Mouse (Mus musculus) midbrain, embryonic 15.5 days (tissue): ENCODE data around the gene Pbx3. TPM values are rescaled to one million over a fixed set of nuclear protein-coding genes. Genes with fewer than 3 reads are reported as not detected.

Experiments used
- ATAC-seq: fragments of 200-750 bp; cut with Nextera tagmentation; replicated peaks from 2 replicates; pipeline ENCODE4 v1.8.0; 2017; ENCODE audit warnings: moderate TSS enrichment
- H3K27ac ChIP-seq: fragments of 300-500 bp; sonication (generic); 2 replicates; pipeline ENCODE4 v1.5.1; 2015; ENCODE audit warnings: mild to moderate bottlenecking, inconsistent platforms
- H3K27me3 ChIP-seq: fragments of 300-500 bp; sonication (generic); replicated peaks from 2 replicates; pipeline ENCODE4 v1.6.1; 2015; ENCODE audit warnings: inconsistent platforms
- H3K36me3 ChIP-seq: fragments of 300-500 bp; sonication (generic); replicated peaks from 2 replicates; pipeline ENCODE4 v1.6.1; 2015; ENCODE audit warnings: inconsistent platforms
- H3K4me1 ChIP-seq: fragments of 300-500 bp; sonication (generic); 2 replicates; pipeline ENCODE4 v1.6.1; 2015; ENCODE audit warnings: inconsistent platforms
- H3K4me2 ChIP-seq: fragments of 300-500 bp; sonication (generic); 2 replicates; pipeline ENCODE4 v1.6.1; 2015; ENCODE audit warnings: inconsistent platforms, mild to moderate bottlenecking, moderate library complexity
- H3K4me3 ChIP-seq: fragments of 300-500 bp; sonication (generic); 2 replicates; pipeline ENCODE4 v1.5.1; 2015; ENCODE audit warnings: mild to moderate bottlenecking, inconsistent platforms
- H3K9ac ChIP-seq: fragments of 300-500 bp; sonication (generic); 2 replicates; pipeline ENCODE4 v1.6.1; 2015; ENCODE audit warnings: mild to moderate bottlenecking, inconsistent platforms
- H3K9me3 ChIP-seq: fragments of 300-500 bp; sonication (generic); 2 replicates; pipeline ENCODE4 v1.6.1; 2016; ENCODE audit warnings: inconsistent platforms
- WGBS: fragments of 180-500 bp; shearing (Covaris S2); methylation state at CpG from one replicate; pipeline ENCODE4 v1.1.7; 2015; ENCODE audit warnings: mixed read lengths; 5-methylcytosine and 5-hydroxymethylcytosine counted together
- polyA plus RNA-seq: library from polyadenylated mRNA; unstranded; fragments of >200 nt; fragmentation: Nextera tagmentation; extraction: Ambion mirVana; gene quantifications from 2 replicates; pipeline ENCODE4 v1.2.1, GENCODE M21; 2015

Pbx3 gene
- polyA plus RNA-seq, 1 experiment from 2014 or later: 106 TPM

DNA sequence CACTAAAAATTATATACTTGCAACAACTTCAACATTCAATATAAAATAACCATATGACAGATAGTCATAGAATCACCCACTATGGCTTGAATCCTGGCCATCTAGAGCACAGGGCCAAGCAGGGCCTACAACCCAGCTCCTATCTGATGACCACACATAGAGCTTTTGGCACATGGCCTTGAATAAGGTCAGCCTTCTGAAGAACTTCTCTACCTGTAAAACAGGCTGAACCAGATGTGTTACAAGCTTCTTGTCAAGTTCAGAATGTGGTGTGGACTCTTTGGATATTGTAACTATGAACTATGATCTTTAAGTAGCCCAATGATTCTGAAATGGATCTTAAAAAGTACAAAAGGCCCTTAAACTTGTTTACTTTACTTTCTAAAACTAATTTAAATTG, 132.1 kb downstream of the Pbx3 start:
- Histone ChIP-seq H3K4me3 (no peak overlapping the region), H3K27me3 (no peaks in the 10 kb centered on the region), H3K9me3 (no peaks in the 10 kb centered on the region), H3K9ac (no peak overlapping the region), H3K36me3 (no peaks in the 10 kb centered on the region), H3K4me1 (peaks cover 27% of the 10 kb centered on the region), H3K4me2 (no peak overlapping the region), H3K27ac (no peak overlapping the region)
- no peak for ATAC-seq

DNA sequence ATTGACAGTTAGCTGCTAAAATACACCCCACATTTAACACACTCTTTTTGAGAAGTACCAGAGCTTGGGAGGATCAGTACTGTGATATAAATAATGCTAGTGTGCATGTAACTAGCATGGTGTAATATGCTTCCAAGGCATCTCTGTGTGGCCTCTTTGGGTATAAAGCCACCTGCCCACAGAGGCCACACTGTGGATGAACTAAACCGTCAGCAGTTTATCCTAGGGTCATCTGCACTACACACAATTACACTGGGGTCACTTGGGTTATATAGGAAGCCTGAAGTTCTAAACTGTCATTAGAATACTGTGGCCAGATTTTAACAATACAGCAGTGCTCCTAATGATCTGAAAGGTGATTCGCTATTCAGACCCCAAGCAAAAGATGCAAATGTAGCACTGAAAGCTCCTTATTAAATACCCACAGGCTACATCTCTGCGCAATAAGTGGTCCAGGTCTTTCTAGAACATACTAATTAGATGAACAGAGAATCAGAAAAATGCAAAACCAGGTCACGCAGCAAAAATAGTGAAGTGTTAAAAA, 133.6 kb downstream of the Pbx3 start:
- no peaks in the 10 kb centered on the region for H3K27me3 ChIP-seq
- no peak overlapping the region for H3K9ac ChIP-seq
- no peaks in the 10 kb centered on the region for H3K9me3 ChIP-seq
- peak overlapping the region; percentile 31 for H3K27ac ChIP-seq
- 30% methylated on average over 4 of the region's 4 CpGs for WGBS
- H3K4me1 ChIP-seq: peaks cover 33% of the 10 kb centered on the region
- ATAC-seq: peak; percentile 37; the same call in 1 of the 2 replicates
- H3K36me3 ChIP-seq: no peaks in the 10 kb centered on the region
- no peak overlapping the region for H3K4me2 ChIP-seq
- H3K4me3 ChIP-seq: no peak overlapping the region

DNA sequence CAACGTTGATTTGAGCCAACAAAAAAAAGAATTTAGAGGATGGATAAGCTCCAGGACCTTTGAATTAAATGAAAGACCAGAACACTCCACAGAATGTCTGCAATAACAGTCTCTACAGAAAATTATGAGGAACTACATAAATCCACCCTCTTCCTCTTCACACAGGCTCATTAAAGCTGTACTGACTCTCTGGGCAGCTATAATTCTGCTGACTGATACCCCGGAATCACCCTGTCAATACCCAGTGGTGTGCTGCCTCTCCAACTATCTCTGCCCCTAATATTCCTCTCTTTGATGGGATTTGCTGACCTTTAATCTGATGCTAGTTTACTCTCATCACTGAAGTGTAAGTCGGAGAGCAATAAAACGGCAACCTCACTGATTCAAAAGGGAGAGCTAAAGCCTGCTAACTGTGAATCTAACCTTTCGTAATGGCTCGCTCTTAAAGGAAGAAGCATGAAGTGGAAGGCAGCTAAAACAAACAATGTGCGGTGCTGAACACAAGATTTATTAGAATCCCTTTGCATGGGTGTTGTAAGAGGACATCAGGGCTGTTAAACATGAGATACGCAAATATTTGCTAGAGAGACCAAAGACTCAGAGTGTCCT, 137.4 kb downstream of the Pbx3 start:
- peaks cover 51% of the 10 kb centered on the region for H3K4me1 ChIP-seq
- H3K4me3 ChIP-seq: no peak overlapping the region
- peak overlapping the region; percentile 32 for H3K27ac ChIP-seq
- H3K9me3 ChIP-seq: no peaks in the 10 kb centered on the region
- no peaks in the 10 kb centered on the region for H3K27me3 ChIP-seq
- no peak for ATAC-seq
- H3K36me3 ChIP-seq: no peaks in the 10 kb centered on the region
- peak overlapping the region; percentile 24; the same call in 1 of the 2 replicates for H3K4me2 ChIP-seq
- WGBS: 24% methylated on average over 8 of the region's 8 CpGs
- H3K9ac ChIP-seq: no peak overlapping the region

DNA sequence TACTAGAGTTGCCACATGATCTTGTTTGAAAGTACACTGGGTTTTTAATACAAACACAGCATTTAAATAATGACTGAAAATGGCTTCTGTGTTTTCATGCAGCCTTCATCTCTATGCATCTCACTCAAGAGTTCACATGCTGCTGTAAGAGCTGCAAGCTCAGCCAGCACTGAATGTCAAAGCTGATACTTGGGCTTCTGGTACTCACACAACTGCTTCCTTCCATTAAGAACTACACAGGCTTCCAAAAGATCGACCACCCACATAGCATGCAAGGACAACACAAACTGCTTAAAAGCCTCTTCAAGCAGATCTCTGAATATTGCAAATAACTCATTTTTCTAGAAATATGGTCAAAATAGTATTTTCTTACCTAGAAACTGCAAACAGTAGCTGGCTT, 138.7 kb downstream of the Pbx3 start:
- Histone ChIP-seq H3K9me3 (no peaks in the 10 kb centered on the region), H3K27me3 (no peaks in the 10 kb centered on the region), H3K36me3 (no peaks in the 10 kb centered on the region), H3K4me3 (no peak overlapping the region), H3K4me1 (peaks cover 59% of the 10 kb centered on the region), H3K4me2 (no peak overlapping the region), H3K27ac (peak overlapping the region; percentile 41; the same call in 1 of the 2 replicates), H3K9ac (no peak overlapping the region)
- ATAC-seq: no peak
- WGBS: 43% methylated on average over 1 of the region's 1 CpGs

DNA sequence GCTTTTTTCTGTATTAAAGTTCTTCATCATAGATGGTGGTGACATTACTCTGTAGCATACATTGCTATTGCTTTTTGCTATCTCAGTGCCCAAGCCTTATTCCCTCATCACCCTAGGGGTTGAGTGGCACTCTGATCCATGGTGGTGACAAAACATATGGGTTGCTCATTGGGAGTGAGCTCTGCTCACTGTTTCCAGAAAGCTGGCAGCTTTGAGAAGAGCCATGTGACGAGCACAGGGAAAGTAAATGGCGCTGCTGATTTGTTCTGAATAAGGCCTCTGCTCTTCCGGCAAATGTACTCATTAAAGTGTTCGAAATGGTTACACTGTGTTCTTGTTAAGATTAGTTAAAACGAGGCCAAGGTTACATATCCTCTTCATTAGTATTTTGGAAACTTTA, 139.7 kb downstream of the Pbx3 start:
- Histone ChIP-seq H3K27ac (no peak overlapping the region), H3K4me2 (no peak overlapping the region), H3K36me3 (no peaks in the 10 kb centered on the region), H3K9ac (no peak overlapping the region), H3K4me1 (peaks cover 59% of the 10 kb centered on the region), H3K4me3 (no peak overlapping the region), H3K27me3 (no peaks in the 10 kb centered on the region), H3K9me3 (no peaks in the 10 kb centered on the region)
- ATAC-seq: no peak
- 63% methylated on average over 5 of the region's 5 CpGs for WGBS

DNA sequence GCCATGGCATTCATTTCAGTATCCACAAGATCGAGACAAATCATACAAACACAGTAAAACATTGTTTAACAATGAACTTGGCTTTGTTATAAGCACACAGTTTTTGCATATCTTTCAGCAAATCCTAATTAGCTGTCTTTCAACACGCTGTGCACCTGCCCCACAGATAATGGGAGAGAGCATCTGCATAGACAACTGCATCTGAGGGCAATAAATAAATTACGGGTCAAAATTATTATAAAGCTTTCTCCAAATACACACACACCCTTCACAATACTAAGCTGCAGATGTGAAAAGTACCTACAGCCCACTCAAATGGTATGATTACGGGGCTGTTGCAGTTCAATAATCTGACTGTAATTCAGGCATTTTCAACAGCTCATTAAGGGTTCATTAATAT, 145.3 kb downstream of the Pbx3 start:
- Histone ChIP-seq H3K27ac (peak overlapping the region; percentile 35; the same call in 1 of the 2 replicates), H3K36me3 (no peaks in the 10 kb centered on the region), H3K9me3 (no peaks in the 10 kb centered on the region), H3K4me3 (no peak overlapping the region), H3K4me2 (no peak overlapping the region), H3K27me3 (no peaks in the 10 kb centered on the region), H3K4me1 (peaks cover 50% of the 10 kb centered on the region), H3K9ac (no peak overlapping the region)
- no peak for ATAC-seq
- 41% methylated on average over 4 of the region's 4 CpGs for WGBS

DNA sequence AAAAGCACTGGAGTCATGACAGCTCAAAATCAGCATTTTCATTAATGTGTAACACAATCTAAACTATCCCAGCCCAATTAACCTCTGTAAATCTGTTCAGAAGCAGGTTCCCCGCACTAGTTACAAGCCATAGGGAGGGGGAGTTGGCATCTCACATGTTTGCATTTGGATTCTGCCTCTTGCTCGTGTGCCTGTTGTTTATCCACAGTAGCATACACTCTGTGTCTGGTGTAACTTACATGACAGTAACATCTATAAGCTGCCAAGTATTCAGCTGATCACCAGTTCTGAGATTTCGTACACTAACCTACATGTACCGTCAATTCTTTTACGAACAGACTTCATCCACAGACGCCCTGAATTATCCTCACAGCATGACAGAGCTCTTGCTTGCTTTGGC, 147.5 kb downstream of the Pbx3 start:
- no peak overlapping the region for H3K9ac ChIP-seq
- peaks cover 36% of the 10 kb centered on the region for H3K4me1 ChIP-seq
- H3K4me3 ChIP-seq: no peak overlapping the region
- 31% methylated on average over 6 of the region's 6 CpGs for WGBS
- H3K36me3 ChIP-seq: no peaks in the 10 kb centered on the region
- H3K27me3 ChIP-seq: no peaks in the 10 kb centered on the region
- ATAC-seq: no peak
- no peak overlapping the region for H3K27ac ChIP-seq
- no peaks in the 10 kb centered on the region for H3K9me3 ChIP-seq
- H3K4me2 ChIP-seq: no peak overlapping the region

DNA sequence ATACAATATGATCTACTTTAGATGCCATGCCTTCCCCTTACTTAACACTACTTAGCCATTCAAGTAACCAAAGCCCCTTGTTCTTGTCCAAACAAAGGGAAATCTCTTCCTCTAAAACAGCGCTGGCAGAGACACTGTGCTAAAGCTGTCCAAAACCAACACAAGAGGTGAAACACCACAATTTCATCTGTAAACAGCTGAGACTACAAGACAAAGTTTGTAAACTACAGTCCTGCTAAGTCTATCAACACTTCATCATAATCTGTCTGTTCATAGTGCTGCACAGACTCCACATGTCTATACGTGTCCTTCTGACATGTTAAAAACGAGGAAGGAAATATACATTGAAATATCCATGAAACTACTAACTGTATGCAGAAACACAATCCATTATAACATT, 151.5 kb downstream of the Pbx3 start:
- H3K9ac ChIP-seq: no peak overlapping the region
- WGBS: 72% methylated on average over 3 of the region's 3 CpGs
- no peaks in the 10 kb centered on the region for H3K9me3 ChIP-seq
- no peak overlapping the region for H3K4me2 ChIP-seq
- no peak for ATAC-seq
- H3K27me3 ChIP-seq: no peaks in the 10 kb centered on the region
- no peaks in the 10 kb centered on the region for H3K36me3 ChIP-seq
- H3K27ac ChIP-seq: no peak overlapping the region
- H3K4me3 ChIP-seq: no peak overlapping the region
- peaks cover 14% of the 10 kb centered on the region for H3K4me1 ChIP-seq

DNA sequence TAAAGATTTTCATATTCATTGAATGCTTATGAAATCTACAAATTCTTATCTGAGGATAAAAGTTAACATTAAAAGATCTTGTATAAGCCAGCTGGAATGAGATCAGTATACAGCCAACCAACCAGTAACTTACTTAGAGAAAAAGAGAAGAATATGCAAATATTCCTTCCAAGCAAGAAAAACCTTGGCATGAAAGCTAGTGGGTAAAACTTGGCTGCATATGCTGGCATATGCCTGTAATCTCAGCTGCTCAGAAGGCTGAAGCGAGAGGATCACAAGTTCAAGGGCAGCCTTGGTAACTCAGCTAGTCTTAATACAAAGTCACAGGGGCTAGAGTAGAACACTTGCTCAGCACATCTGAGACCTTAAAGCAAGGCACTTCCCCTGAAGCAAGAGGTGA, 153.8 kb downstream of the Pbx3 start:
- 88% methylated on average over 1 of the region's 1 CpGs for WGBS
- H3K4me3 ChIP-seq: no peak overlapping the region
- no peaks in the 10 kb centered on the region for H3K27me3 ChIP-seq
- H3K4me2 ChIP-seq: no peak overlapping the region
- no peak overlapping the region for H3K27ac ChIP-seq
- no peaks in the 10 kb centered on the region for H3K36me3 ChIP-seq
- H3K9ac ChIP-seq: no peak overlapping the region
- no peak for ATAC-seq
- H3K4me1 ChIP-seq: peaks cover under 1% of the 10 kb centered on the region; the same call in 1 of the 2 replicates
- H3K9me3 ChIP-seq: no peaks in the 10 kb centered on the region

DNA sequence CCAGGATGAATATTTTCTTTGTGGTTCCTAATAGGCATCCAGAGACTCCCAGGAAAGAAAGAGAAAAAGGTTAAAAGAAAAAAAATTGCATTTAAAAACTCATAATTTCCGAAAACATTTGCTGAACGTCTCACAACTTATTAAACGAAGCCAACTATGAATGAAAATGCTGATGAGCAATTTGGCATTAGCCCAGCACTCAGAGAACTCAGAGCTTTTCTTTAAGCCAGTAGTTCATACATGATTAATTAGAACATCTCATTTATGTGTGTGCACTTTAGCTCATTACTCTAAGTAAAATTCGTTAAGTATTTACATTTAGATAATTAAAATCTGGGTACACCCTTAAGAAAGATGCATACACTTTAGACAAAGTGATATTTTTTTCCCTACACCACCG, 155.3 kb downstream of the Pbx3 start:
- Histone ChIP-seq H3K27me3 (no peaks in the 10 kb centered on the region), H3K27ac (no peak overlapping the region), H3K36me3 (no peaks in the 10 kb centered on the region), H3K9ac (no peak overlapping the region), H3K4me2 (no peak overlapping the region), H3K4me1 (no peaks in the 10 kb centered on the region), H3K4me3 (no peak overlapping the region), H3K9me3 (no peaks in the 10 kb centered on the region)
- WGBS: 60% methylated on average over 5 of the region's 5 CpGs
- no peak for ATAC-seq

DNA sequence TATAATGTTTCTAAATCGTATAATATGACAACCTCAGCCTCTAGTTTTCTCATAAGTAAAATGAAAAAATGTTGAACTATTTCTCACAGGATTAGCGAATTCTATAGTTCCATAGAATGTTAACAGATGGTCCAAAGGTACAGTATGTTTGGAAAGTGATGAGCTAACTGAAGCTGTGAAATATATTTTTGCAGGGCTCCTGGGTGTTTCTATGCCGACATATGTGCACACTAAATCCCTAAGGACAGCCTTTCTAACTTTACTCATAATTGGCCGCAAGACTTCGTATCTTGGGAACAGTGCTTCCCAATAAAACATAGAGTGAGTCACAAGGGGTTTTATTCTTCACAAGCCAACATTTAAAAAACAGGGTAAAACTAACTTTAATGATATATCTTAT, 157.4 kb downstream of the Pbx3 start:
- H3K9ac ChIP-seq: no peak overlapping the region
- no peak overlapping the region for H3K4me3 ChIP-seq
- no peaks in the 10 kb centered on the region for H3K27me3 ChIP-seq
- no peak overlapping the region for H3K4me2 ChIP-seq
- H3K36me3 ChIP-seq: no peaks in the 10 kb centered on the region
- H3K4me1 ChIP-seq: no peaks in the 10 kb centered on the region
- 81% methylated on average over 5 of the region's 5 CpGs for WGBS
- ATAC-seq: no peak
- H3K9me3 ChIP-seq: no peaks in the 10 kb centered on the region
- H3K27ac ChIP-seq: no peak overlapping the region

DNA sequence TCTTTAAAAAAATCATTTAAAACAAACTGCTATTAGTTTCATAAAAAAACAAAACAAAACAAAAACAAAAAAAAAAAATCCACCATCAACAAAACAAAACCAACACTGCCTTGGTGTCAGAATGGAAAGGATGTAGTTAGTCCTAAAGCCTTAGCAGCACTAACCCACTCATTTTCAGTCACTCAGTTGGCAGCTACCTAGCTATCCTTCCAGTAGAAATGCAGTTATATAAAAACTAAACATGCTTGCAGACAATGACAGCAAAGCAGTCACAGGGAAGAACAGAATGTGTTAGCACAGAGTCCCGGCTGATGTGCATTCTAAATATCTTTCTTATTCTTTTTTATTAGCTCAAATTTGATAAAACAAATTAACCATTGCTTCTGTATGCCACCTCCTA, 160.5 kb downstream of the Pbx3 start:
- no peak overlapping the region for H3K4me2 ChIP-seq
- no peaks in the 10 kb centered on the region for H3K4me1 ChIP-seq
- no peaks in the 10 kb centered on the region for H3K36me3 ChIP-seq
- H3K9me3 ChIP-seq: no peaks in the 10 kb centered on the region
- H3K9ac ChIP-seq: no peak overlapping the region
- 91% methylated on average over 1 of the region's 1 CpGs for WGBS
- H3K27me3 ChIP-seq: no peaks in the 10 kb centered on the region
- ATAC-seq: no peak
- H3K27ac ChIP-seq: no peak overlapping the region
- H3K4me3 ChIP-seq: no peak overlapping the region

DNA sequence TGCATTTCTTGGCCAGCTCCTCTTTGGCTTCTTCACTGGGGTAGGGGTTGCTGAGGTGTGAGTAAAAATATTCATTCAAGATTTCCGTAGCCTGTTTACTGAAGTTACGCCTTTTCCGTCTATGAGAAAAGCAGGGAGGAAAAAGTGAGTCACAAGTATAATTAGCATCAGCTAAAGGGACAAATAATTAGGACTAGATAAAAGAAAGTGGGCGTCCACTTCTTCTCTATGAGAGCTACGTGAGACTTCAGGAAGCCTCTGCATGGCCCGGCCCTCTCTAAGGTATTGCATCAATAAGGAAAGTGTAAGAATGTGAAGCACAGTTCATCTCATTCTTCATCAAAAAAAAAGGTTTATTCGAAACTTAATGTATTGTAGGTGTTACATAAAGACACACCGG, 168.1 kb downstream of the Pbx3 start:
- Histone ChIP-seq H3K4me2 (no peak overlapping the region), H3K27me3 (no peaks in the 10 kb centered on the region), H3K4me1 (no peaks in the 10 kb centered on the region), H3K27ac (no peak overlapping the region), H3K36me3 (0 out of 2 replicates have a peak, but pooled peaks cover 2% of the 10 kb centered on the region), H3K9ac (no peak overlapping the region), H3K9me3 (no peaks in the 10 kb centered on the region), H3K4me3 (no peak overlapping the region)
- ATAC-seq: no peak
- 92% methylated on average over 8 of the region's 8 CpGs for WGBS
